Mouse (Mus musculus): ENCODE results near the gene Myo9b. TPM values are rescaled to one million over a fixed set of nuclear protein-coding genes. Genes with fewer than 3 reads are reported as not detected.
"Not testable (repeated sequence)": the region's sequence is repeated elsewhere in the genome, so short reads cannot be mapped to it uniquely, and the experiment has no call there.

Myo9b gene
- total RNA-seq, 2 experiments from 2014 or later, result 20.5 to 22.3 TPM

DNA sequence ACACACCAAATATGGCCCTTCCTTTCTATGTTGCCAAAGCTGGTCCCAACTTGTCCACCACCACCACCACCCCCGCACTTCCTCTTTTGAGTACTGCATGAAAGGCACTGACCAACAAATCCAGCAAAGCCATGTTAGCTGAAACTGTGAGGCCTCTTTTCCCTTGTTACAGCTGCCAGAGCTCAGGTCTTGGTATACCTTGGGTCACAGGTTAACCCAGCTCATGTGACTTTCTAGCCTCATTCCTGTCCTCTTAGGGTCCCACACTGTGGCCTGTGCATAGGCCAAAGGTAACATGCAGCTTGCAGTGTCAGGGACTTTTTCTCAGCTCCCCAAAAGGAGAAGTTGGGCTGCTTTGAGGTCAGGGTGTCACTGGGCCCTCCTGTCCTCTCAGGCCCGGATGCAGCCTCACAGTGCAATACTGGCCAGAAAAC is 23.7 kb downstream of the Myo9b start:
- peak in 1 of 2 experiments; percentile 58 for DNase-seq

DNA sequence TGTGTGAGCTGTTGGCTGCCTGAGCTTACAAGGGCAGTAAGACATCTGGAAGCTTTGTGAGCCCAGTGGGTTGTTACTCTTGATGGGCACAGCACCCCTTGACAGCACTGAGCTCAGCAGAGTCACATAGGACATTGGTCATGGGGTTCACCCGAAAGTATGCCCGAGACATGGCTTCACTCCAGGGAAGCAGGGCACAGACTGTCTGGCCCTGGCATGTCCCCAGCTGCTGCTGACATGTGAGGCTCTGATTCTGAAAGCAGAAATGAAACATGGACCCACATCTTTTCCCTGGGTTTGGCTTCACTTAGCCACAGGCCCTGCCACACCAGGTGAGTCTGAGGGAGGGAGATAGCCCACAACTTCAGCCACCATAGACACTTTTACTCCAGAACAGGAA is 24.3 kb downstream of the Myo9b start:
- peak; percentile 68 to 70 for DNase-seq

DNA sequence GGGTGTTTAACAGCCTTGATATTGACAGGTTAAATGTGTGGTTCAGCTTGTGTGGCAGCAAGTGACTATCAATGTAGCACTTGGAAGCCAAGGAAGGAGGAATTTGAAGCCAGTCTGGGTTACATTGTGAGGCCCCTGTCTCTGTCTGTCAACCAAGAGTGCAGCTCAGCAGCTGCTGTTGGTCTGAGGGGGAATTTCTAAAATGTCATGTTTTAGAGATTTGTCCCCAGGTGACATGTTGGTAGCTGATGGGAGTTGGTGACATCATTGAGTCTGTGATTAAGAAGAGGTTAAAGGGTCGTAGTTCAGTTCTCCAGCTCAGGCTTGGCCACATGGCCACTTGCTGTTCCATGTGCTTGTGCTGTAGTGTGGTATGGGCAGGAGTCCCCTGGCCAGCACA is 24.9 kb downstream of the Myo9b start:
- no peak for DNase-seq

DNA sequence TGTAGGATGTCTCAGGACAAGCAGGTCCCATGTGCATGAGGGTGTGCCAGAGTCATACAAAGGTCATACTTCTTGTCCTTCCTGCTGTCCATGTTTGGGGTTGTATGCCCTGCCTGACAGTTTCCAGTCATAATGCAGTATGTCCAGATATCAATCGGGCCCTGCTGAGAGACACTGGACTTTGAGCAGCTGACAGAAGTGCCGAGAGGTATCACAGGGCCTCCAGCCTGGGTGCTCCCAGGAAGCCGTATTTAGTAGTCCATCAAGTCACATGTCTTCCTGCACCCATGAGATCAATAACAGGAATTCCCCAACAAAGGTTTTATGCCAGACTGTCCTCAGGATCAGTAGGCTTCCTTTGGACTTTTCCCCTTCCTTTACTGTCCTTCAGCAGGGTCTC is 27.2 kb downstream of the Myo9b start:
- no peak for DNase-seq

DNA sequence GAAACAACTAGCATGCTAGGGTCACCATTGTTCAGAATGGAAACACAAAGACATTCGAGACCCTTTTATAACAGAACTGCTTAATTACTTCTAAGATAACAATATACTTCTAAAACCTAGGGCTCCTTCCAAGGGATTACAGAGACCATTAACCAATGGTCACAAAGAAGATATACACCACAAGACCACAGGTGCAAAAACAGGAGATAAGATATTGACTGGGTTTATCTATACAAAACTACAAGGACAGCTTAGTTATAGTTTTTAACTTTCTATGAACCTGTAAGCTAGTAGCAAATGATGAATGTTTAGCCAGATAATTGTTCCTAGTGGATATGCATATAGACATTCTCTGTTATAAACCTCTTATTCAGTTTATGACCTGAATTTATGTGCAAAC is 30.3 kb downstream of the Myo9b start:
- no peak for DNase-seq

DNA sequence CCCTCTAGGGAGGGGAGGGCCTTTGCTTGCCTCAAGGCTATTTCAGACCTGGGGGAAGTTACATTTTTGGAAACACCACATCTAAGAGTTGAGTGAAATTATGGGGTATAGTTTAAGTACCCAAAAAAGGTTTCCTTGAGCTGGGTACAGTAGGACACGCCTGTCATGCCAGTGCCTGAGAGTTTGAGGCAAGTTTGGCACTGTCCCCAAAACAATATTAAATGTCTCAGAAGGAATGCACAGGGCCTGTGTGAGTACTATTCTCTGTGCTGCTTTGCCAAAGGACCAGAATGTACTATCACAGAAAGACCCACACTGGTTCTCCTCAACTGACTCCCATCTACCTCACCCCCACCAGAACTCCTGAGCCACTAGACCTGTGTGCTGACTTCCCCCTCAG is 31.1 kb downstream of the Myo9b start:
- no peak for DNase-seq

DNA sequence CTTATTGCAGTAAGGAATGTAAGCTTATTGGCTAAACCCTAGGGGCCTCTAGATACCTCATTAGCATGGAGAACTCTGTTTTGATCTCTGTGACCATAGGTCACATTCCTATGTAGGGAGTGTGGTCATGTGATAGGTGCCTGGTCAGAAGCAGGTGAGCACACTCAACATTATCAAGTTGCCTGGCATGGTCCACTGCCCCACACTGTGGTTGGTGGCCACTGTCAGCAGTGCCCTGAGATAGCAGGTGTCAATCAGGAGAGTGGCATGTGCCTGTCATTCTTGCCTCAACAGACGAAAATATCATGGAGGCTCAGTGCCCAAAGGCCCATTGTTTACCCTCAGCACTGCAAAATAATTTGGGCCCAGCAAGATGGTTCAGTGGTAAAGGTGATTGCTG is 33.5 kb downstream of the Myo9b start:
- no peak for DNase-seq

DNA sequence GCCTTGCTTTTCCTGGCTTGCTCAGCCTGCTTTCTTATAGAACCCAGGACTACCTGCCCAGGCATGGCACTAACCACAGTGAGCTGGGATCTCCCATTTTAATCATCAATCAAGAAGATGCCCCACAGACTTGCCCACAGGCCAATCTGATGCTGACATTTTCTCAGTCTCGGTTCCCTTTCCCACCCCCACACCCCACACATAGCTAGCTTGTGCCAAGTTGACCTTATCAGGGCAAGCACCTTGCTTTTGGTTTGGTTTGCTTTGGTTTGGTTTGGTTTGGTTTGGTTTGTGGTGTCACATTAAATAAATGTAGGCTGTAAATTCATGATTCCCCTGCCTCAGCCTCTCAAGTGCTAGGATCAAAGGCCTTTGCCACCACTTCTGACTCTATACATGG is 34.9 kb downstream of the Myo9b start:
- DNase-seq, result no peak

DNA sequence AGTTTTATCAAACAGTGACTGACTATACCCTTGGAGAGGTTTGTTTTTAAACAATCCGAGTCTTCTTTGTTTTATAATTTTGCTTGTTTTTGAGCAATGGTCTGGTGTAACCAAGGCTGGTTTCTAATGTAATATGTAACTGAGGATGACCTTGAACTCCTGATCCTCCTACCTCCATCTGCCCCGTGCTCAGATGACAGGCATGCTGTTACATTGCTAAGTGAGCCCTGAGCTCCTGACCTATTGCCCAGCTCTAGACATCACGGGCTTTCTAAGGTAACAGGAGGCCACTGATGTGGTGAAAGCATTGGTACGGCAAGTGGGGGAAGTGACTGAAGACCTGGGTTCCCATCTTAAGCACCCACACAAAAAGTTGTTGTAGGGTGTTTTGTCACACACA is 35.4 kb downstream of the Myo9b start:
- no peak for DNase-seq

DNA sequence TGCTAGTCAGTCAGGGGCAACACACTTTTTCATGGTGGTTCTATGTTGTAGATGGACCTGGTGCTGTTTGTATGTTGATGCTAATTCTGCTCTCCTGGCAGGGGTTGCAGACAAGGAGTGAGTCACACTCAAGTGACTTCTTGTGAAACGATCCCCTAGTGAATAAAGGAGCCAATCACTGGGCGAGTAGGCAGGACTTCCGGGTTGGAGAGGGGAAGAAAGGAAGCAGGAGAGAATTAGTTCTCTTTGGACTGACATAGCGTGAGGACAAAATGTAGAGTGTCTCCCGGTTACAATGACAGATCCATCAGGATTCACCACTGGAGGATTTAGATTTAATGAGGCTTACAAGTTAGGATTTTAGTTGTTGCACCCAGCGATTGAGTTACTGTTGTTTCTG is 37.9 kb downstream of the Myo9b start:
- peak; percentile 80 to 84 for DNase-seq

DNA sequence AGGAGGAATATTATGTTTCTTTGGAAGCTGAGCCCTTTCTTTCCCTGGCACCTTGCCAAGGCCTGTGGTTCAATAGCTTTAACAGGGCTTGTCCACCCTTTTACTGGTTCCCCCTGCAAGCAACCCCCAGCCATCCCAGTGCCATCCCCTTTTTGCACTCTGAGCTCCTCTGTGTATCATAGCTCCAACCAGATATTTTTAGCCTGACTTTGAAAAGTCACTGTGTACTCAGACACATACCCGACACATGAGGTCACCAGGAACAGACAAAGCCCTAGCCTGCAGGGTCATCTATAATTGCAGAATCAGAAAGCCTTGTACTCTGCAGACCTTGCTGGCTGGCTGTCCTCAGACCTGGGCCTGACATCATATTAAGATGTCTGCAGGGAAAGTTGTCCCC is 40.2 kb downstream of the Myo9b start:
- DNase-seq, result peak; percentile 76 to 89

DNA sequence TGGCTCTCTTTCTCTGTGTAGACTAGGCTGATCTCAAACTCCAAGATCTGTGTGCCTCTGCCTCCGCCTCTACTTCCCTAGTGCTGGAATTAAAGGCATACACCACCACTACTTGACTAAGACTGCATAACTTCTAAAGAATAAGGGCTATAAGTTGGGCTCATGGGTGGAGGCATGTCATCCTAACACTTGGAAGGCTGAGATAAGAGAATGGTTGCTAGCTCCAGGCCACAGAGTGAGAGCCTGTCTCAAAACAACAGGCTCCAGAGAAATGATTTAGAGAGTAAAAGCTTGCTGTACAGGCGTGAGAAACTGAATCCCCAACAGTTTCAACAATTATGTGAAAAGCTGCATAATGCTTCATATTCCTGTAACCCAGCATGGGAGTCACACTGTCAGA is 41.4 kb downstream of the Myo9b start:
- DNase-seq, result no peak

DNA sequence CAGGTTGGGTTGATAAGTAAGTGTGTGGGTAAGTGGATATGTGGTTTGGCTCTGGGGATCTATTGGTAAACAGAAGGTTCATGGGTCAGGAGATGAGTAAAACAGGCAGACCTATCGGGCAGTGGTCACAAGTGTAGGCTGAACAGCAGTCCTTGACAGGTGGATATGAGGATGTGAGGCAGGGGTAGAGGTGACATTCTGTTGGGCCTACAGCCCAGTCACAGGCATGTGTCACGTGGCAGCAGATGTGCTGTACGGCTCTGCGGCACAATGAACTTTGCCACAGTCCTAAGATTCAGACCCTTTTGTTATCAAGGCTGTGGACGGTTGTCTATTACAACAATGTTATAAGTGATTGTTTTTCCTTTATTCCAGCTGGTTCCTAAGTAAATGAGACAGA is 43.5 kb downstream of the Myo9b start:
- DNase-seq, result peak in 1 of 2 experiments; percentile 63

DNA sequence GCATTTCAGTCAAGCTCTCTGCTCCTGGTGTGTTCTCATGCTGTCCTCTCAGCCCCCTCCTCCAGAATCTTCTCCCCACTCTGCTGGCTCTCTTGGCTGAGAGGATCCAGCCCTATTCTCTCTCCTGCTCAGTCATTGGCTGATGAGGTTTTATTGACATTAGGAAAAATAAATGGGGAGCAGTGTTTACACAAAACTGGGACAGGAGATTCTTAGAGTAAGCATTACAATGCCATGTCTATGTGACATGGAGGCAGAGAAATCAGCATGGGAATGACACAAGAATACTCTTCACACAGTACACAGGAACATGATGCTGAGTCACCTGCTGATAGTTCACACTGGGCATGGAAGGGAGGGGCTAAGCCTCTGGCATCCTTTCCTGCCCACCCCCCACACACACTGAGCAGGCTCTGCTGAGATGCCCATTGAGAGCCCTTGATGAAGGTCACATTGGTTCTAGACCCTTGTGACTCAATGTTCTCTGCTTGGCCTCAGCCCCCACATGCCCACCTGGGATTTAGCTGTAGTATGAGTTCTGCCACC is 44.0 kb downstream of the Myo9b start:
- DNase-seq, result peak in 1 of 2 experiments; percentile 30

DNA sequence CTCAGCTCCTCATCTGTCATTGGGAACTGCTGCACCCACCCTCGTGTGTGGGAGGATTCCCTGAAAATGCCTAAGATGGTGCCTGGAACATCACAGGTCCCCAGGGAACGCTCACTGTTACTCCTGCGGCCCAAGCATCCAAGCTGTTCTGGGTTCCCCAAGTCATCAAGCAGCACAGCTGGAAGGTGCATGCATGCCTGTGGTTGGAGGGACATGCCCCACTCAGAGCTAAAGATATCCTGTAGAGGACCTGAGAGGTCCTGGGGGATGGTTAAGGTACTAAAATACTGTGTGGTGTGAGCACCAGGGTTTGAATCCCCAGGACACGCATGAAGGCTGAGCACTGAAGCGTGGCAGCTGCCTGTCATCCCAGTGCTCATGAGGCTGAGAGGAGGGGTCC is 46.1 kb downstream of the Myo9b start:
- DNase-seq, result not testable (repeated sequence)

DNA sequence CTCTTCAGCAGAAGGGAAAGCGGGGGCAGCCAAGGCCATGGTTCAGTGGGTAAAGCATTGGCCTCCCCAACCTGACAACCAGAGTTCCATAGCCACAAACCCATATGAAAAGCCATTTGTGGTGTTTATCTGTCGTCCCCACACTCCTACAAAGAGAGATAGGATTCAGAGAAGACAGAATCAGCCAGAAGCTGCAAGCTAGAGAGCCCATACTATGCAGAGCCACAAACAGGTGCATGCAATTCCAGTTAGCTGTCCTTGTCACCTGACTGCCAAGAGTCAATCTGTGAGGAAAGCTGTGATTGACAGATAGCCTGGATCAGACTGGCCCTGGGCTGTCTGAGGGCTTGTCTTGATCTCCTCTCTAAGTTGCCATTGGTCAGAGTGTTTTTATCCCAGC is 47.2 kb downstream of the Myo9b start:
- DNase-seq, result not testable (repeated sequence)

DNA sequence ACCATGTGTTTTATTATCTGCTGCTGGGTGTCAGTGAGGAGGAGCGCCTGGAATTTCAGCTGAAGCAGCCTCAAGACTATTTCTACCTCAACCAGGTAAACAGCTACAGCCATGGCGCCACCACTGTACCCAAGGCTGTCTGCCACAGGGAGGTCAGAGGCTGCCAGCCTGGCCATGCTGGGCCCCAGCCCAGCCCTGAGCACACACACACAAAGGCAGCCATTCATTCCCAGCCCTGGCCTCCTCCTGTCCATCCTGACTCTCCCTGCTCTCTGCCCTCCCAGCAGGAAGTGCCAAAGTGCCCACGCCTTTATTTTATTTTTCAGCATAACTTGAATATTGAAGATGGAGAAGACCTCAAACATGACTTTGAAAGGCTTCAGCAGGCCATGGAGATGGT is 50.4 kb downstream of the Myo9b start:
- no peak for DNase-seq

DNA sequence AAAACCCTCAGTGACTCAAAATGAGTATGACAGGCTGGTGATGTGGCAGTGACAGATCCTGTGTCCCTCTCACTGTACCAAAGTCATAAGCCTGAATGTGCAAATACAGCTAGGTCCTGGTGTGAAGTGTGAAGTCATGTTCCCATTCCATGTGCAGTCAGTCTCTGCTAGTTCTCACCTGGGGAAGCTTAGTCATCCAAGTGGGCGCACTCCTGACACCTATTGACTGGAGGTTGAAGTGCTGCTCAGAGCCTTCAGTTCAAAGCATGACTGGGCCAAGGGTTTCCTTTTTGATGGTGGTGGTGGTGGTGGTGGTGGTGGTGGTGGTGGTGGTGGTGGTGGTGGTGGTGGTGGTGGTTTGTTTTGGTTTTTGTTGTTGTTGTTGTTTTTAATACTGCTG is 52.3 kb downstream of the Myo9b start:
- peak; percentile 38 to 67 for DNase-seq

DNA sequence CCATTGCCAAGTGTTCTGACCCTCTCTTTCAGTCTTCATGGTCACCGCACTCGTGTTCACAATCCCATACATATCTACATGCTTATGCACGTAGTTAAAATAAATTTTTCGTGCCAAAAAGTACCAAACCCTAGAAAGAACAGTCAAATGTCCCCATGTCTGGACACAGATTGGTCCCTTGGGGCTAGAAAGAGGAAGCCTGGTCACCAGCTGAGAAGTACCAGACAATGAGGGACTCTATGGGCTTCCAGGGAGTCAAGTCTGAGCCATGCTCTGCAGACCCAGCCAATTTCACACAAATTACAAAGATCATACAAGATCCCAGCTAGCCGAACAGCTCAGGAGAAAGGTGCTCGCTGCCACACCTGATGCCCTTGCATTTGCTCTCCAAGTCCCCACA is 65.3 kb downstream of the Myo9b start:
- not testable (repeated sequence) for DNase-seq

DNA sequence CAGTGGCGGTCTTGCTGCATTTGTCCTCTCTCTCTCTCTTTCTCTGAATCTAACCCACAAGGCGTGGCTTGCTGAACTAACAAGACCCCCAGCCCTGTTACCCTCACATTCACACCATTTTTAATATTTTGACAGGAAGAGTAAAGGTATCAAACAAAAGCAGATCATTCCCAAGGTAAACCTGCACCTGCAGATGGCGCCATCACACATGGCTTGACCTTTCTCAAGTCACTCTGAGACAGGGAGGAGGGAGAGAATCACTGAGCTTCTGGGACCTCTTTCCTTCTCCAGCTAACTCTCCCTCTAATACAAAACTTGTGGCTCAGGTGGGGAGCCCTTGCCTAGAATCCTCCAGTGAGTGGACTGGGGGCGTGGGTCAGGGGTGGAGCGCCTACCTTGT is 68.1 kb downstream of the Myo9b start:
- DNase-seq, result peak in 1 of 2 experiments; percentile 55

DNA sequence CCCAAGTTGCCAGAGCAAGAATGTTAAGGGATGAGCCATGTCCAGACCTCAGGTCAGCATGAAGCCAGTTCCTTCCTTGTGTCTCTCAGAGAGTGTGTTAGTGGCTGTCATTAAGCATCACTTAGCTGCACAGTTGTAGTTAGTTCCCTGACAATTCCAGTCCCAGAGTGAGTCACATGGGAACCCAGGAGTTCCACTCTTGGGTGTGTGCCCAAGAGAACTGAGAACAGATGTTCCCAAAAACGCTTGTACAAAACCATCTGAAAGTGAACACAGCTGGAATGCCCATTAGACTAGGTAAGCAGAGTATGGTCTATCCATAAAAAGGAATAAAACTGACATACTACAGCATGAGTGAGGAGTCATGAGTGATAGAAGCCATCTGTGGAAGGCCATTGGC is 74.1 kb downstream of the Myo9b start:
- no peak for DNase-seq

DNA sequence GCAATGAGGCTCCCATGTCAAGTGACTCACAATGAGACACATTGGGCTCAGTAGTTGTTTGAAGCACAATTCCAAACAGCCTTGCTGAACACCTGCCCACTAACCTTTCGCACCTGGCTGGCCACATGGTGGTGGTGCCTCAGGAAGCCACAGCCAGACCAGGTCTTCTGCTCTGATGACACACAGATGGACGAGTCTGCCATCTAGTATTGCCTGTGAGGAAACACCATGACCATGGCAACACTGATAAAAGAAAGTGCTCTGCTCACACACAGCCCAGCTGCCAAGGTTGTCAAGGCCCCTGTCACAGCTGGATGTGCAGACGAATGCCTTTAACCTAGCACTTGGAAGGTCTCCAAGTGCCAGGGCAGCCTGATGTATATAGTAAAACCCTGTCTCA is 78.6 kb downstream of the Myo9b start:
- no peak for DNase-seq

DNA sequence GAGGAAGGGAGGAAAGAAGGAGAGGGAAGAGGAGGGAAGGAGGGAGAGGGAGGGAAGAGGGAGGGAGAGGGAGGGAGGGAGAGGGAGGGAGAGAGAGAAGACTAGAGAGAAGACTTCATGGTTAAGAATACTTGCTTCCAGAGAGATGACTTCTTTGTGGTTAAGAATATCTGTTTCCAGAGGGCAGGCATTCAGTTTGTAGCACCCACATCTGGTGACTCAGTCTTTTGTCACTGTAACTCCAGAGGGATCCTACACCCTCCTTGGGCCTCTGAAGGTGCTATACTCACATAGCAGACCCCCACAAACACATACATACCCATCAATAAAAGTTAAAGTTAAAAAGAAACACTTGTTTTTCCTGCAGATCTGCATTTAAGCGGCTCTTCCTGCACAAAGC is 79.0 kb downstream of the Myo9b start:
- DNase-seq, result no peak

DNA sequence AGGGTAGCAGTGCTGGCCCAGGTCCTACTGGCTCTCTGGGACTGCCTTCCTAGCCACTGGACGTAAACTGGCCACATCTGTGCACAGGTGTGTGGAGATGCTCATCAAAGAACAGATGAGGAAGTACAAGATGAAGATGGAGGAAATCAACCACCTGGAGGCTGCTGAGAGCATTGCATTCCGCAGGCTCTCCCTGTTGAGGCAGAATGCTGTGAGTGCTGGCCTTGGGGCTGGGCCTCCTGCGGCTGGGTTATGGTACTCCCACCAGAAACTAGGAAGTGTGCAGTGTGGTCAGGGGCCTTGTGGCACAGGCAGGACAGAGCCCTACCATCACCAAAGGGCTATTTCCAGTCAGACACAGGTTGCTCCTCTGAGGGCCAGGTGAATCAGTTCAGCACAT is 85.5 kb downstream of the Myo9b start:
- no peak for DNase-seq

Measured in heart, adult 18-20 months (tissue).